Mouse (Mus musculus) limb, embryonic 11.5 days (tissue): ENCODE data around the gene Fam129a. TPM values are rescaled to one million over a fixed set of nuclear protein-coding genes. Genes with fewer than 3 reads are reported as not detected.

ENCODE experiments used
- ATAC-seq: fragments of 200-750 bp; cut with Nextera tagmentation; 2 replicates; pipeline ENCODE4 v1.8.0; 2017; ENCODE audit warnings: low read depth; ENCODE audit not compliant: insufficient number of reproducible peaks, low FRiP score, low TSS enrichment
- DNase-seq: peaks from one replicate; pipeline ENCODE4 v3.0.0-alpha.2; 2015; ENCODE audit warnings: low spot score
- H3K27ac ChIP-seq: fragments of 300-500 bp; sonication (generic); replicated peaks from 2 replicates; pipeline ENCODE4 v1.5.1; 2014; ENCODE audit warnings: low read depth, mild to moderate bottlenecking, low read length
- H3K27me3 ChIP-seq: fragments of 300-500 bp; sonication (generic); 2 replicates; pipeline ENCODE4 v1.6.1; 2014; ENCODE audit warnings: mild to moderate bottlenecking, low read length, mixed read lengths; ENCODE audit not compliant: control insufficient read depth, insufficient read depth
- H3K36me3 ChIP-seq: fragments of 300-500 bp; sonication (generic); 2 replicates; pipeline ENCODE4 v1.6.1; 2014; ENCODE audit warnings: mild to moderate bottlenecking, low read length, moderate library complexity, mixed read lengths; ENCODE audit not compliant: control insufficient read depth, insufficient read depth
- H3K4me1 ChIP-seq: fragments of 300-500 bp; sonication (generic); 2 replicates; pipeline ENCODE4 v1.6.1; 2014; ENCODE audit warnings: low read length, mixed read lengths; ENCODE audit not compliant: control insufficient read depth, insufficient read depth
- H3K4me2 ChIP-seq: fragments of 300-500 bp; sonication (generic); 2 replicates; pipeline ENCODE4 v1.6.1; 2014; ENCODE audit warnings: low read depth, mild to moderate bottlenecking, moderate library complexity; ENCODE audit not compliant: severe bottlenecking
- H3K4me3 ChIP-seq: fragments of 300-500 bp; sonication (generic); 2 replicates; pipeline ENCODE4 v1.5.1; 2014; ENCODE audit warnings: low read depth, low read length
- H3K9ac ChIP-seq: fragments of 300-500 bp; sonication (generic); 2 replicates; pipeline ENCODE4 v1.6.1; 2014; ENCODE audit warnings: mild to moderate bottlenecking, low read length
- H3K9me3 ChIP-seq: fragments of 300-500 bp; sonication (generic); 2 replicates; pipeline ENCODE4 v1.6.1; 2016; ENCODE audit warnings: low read length; ENCODE audit not compliant: control insufficient read depth
- WGBS: fragments of 180-500 bp; shearing (Covaris S2); extraction: QIAGEN DNeasy Blood & Tissue Kit; methylation state at CpG from one replicate; pipeline ENCODE4 v1.1.7; 2014; 5-methylcytosine and 5-hydroxymethylcytosine counted together
- polyA plus RNA-seq: library from polyadenylated mRNA; unstranded; fragments of >200 nt; fragmentation: Nextera tagmentation; extraction: Ambion mirVana; gene quantifications from 2 replicates; pipeline ENCODE4 v1.2.1, GENCODE M21; 2014

Gene Fam129a
- polyA plus RNA-seq, 1 experiment from 2014 or later: 0.89 TPM

- no peak for ATAC-seq
- 80% methylated on average over 8 of the region's 8 CpGs for WGBS
Measured at GRCm38 (mm10) chr1:151580200-151580982, 9.4 kb downstream of the Fam129a start.

GRCm38 (mm10) chr1:151581454-151581853 is 10.5 kb downstream of the Fam129a start:
- Histone ChIP-seq H3K9me3 (no peaks in the 10 kb centered on the region), H3K36me3 (no peaks in the 10 kb centered on the region), H3K9ac (no peak overlapping the region), H3K27me3 (no peaks in the 10 kb centered on the region), H3K4me1 (no peaks in the 10 kb centered on the region), H3K4me3 (no peak overlapping the region), H3K27ac (no peak overlapping the region), H3K4me2 (no peak overlapping the region)
- no peak for DNase-seq
- 83% methylated on average over 6 of the region's 6 CpGs for WGBS
- no peak for ATAC-seq

More at GRCm38 (mm10) chr1:151580200-151580982, 9.4 kb downstream of the Fam129a start:
- H3K9ac ChIP-seq: no peak overlapping the region
- no peak overlapping the region for H3K27ac ChIP-seq
- H3K36me3 ChIP-seq: no peaks in the 10 kb centered on the region
- no peaks in the 10 kb centered on the region for H3K4me1 ChIP-seq
- no peak for DNase-seq
- no peaks in the 10 kb centered on the region for H3K27me3 ChIP-seq
- H3K9me3 ChIP-seq: no peaks in the 10 kb centered on the region
- H3K4me2 ChIP-seq: no peak overlapping the region
- no peak overlapping the region for H3K4me3 ChIP-seq

GRCm38 (mm10) chr1:151581977-151582376 is 11.0 kb downstream of the Fam129a start:
- H3K9me3 ChIP-seq: no peaks in the 10 kb centered on the region
- H3K4me3 ChIP-seq: no peak overlapping the region
- H3K36me3 ChIP-seq: no peaks in the 10 kb centered on the region
- no peaks in the 10 kb centered on the region for H3K4me1 ChIP-seq
- WGBS: 80% methylated on average over 3 of the region's 4 CpGs
- H3K9ac ChIP-seq: no peak overlapping the region
- DNase-seq: no peak
- no peak for ATAC-seq
- H3K27me3 ChIP-seq: no peaks in the 10 kb centered on the region
- H3K27ac ChIP-seq: no peak overlapping the region
- no peak overlapping the region for H3K4me2 ChIP-seq

GRCm38 (mm10) chr1:151583457-151584181 is 12.6 kb downstream of the Fam129a start:
- no peaks in the 10 kb centered on the region for H3K27me3 ChIP-seq
- DNase-seq (no peak), ATAC-seq (no peak)
- no peaks in the 10 kb centered on the region for H3K4me1 ChIP-seq
- no peaks in the 10 kb centered on the region for H3K36me3 ChIP-seq
- H3K27ac ChIP-seq: no peak overlapping the region
- no peak overlapping the region for H3K9ac ChIP-seq
- H3K4me3 ChIP-seq: no peak overlapping the region
- H3K9me3 ChIP-seq: no peaks in the 10 kb centered on the region
- WGBS: 62% methylated on average over 8 of the region's 8 CpGs
- no peak overlapping the region for H3K4me2 ChIP-seq

- Histone ChIP-seq H3K27ac (no peak overlapping the region), H3K36me3 (no peaks in the 10 kb centered on the region), H3K9me3 (no peaks in the 10 kb centered on the region), H3K9ac (no peak overlapping the region), H3K27me3 (no peaks in the 10 kb centered on the region), H3K4me2 (no peak overlapping the region), H3K4me1 (no peaks in the 10 kb centered on the region), H3K4me3 (no peak overlapping the region)
- 52% methylated on average over 1 of the region's 1 CpGs for WGBS
- ATAC-seq (no peak), DNase-seq (no peak)
Measured at GRCm38 (mm10) chr1:151584182-151584471, 13.1 kb downstream of the Fam129a start.

GRCm38 (mm10) chr1:151584565-151585216 is 13.7 kb downstream of the Fam129a start:
- 85% methylated on average over 11 of the region's 11 CpGs for WGBS
- no peak for DNase-seq
- no peak for ATAC-seq
- H3K36me3 ChIP-seq: no peaks in the 10 kb centered on the region
- H3K9me3 ChIP-seq: no peaks in the 10 kb centered on the region
- H3K27me3 ChIP-seq: no peaks in the 10 kb centered on the region
- no peaks in the 10 kb centered on the region for H3K4me1 ChIP-seq
- H3K4me2 ChIP-seq: no peak overlapping the region
- H3K4me3 ChIP-seq: no peak overlapping the region
- no peak overlapping the region for H3K27ac ChIP-seq
- no peak overlapping the region for H3K9ac ChIP-seq

GRCm38 (mm10) chr1:151585647-151586046 is 14.7 kb downstream of the Fam129a start:
- ATAC-seq (no peak), DNase-seq (no peak)
- Histone ChIP-seq H3K4me2 (no peak overlapping the region), H3K4me1 (no peaks in the 10 kb centered on the region), H3K9ac (no peak overlapping the region), H3K27me3 (no peaks in the 10 kb centered on the region), H3K9me3 (no peaks in the 10 kb centered on the region), H3K27ac (no peak overlapping the region), H3K4me3 (no peak overlapping the region), H3K36me3 (no peaks in the 10 kb centered on the region)
- 68% methylated on average over 4 of the region's 4 CpGs for WGBS

GRCm38 (mm10) chr1:151592085-151593017 is 21.4 kb downstream of the Fam129a start:
- WGBS: 80% methylated on average over 13 of the region's 13 CpGs
- Histone ChIP-seq H3K36me3 (no peaks in the 10 kb centered on the region), H3K4me2 (no peak overlapping the region), H3K27ac (no peak overlapping the region), H3K27me3 (no peaks in the 10 kb centered on the region), H3K9ac (no peak overlapping the region), H3K9me3 (no peaks in the 10 kb centered on the region), H3K4me1 (no peaks in the 10 kb centered on the region), H3K4me3 (no peak overlapping the region)
- no peak for ATAC-seq
- no peak for DNase-seq
